Mouse (Mus musculus) CH12F3 (cell line): ENCODE measurements around the gene Rdh1.

Experiments used
- in situ Hi-C: fragments of 300-500 bp; cut with MboI; formaldehyde crosslinking; loops from 2 replicates; pipeline ENCODE4 v1.14.3; 2020; ENCODE audit warnings: low sequenced_read_pairs

Gene Rdh1

DNA sequence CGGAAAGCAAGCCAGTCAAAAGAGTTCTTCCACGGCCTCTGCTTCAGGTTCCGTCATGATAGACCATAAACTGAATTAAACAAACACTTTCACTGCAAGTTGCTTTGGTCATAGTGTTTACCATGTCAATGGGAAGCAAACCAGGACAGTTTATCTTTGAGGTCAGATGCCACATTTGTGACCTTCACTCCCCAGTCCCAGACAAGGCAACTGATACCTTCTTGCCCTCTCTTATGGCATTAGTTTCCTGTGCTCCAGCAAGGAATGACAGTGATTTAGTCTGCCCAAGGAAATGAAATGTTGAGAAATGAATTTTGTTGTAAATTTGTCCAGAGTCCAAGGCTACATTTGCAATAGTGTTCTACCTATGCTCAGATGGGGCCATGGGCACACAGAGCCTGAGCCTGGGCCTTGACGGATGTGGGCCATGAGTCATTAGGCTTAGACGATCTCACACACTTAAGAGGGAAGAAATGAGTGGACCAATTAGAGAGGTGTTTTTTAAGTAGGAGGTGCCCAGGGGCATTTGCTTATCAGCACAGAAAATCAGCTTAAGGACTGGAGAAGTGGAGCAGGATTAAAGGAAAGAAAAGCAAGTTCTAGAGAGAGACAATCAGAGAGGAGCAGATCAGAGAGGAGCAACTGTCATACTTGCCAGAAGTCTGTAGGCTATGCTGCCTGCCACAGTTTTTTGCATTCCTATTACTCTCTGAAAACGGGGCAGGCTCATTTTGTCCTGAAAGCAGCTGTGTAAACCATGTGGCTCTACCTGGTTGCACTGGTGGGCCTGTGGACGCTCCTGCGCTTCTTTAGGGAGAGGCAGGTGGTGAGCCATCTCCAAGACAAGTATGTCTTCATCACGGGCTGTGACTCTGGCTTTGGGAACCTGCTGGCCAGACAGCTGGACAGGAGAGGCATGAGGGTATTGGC, at the start of gene Rdh1, which contains the start of gene Rdh16f1:
TSS of gene Rdh1 (plus strand) at position 541 of the 930 bp plus-strand sequence.
TSS of gene Rdh16f1 (plus strand) at position 607 of the 930 bp plus-strand sequence.
- in situ Hi-C loops: no loop called here

DNA sequence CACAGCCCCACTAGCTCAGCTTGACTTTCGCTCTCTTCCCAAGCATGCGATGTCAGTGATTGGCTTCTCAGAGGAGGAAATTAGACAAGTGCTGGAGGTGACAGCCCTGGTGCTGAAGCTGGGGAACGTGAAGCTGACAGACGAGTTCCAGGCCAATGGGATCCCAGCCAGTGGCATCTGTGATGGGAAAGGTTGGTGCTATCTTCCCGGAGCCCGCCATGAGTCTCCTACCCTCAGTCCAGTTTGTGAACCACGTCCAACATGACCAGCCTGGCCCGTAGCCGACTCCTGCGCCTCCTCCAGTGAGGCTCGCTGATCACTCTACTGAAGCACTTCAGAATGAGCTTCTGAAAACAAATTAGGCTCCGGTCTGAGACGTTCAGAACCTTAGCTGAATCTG, 49.2 kb upstream of the Rdh1 start:
- in situ Hi-C loops: no loop called here

- in situ Hi-C loops: no loop called here
Measured at GRCm38 (mm10) chr10:127712736-127713135, 46.8 kb upstream of the Rdh1 start.

DNA sequence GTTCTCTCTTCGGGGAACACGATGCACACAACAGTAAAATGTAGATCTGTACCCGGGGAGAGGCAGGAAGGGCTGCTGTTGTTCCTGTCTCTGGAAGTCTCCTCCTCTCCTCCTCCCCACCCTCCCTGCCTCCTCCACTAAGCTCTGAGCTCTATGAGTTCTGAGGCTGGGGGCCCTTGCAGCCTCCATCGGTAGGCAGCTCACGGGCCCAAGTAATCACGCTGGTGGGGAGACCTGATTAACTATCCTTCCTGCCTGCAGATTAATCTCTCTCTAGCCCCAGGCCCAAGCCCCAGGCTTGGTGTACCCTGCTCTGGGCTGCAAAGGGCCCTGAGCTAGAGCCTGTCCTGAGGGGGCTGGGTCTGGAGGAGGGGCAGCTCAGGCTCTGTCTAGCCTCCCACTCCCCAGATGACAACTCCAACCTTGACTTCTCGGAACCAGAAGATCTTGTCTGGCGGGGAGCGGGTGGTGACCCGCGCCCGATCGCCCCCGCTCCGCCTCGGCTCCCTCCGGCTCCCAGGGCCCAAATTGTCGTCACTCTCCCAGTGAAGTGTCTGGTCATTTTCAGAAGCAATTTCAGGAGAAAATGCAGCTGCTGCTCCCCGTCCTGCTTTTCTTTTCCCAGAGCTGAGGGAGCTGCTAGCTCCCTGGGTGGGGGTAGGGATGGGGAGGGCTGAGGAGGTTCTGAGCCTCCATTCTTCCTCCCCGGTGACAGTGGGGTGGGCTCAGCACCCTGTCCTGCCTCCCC, 37.7 kb upstream of the Rdh1 start:
- in situ Hi-C loops: no loop called here

DNA sequence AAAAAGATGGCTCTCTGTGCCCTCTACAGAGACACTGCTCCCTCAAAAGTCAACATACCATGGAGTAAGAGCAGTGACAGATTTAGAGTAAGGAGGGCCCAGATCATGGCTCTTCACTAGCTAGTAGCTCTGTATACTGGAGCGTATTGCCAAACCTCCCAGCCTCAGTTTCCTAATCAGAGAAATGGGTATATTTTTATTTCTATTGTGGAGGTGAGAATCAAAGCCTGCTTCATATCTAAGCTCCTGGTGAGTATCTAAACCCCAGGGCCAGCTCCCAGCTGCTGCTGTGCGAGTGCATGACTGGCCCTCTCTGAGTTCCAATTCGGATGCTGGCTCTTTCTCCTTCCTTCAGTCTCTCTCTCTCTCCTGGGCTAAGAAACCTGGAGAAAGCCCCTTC, 35.3 kb upstream of the Rdh1 start, which contains the start of gene Tac2:
TSS of gene Tac2 (plus strand) at position 301 of the 400 bp plus-strand sequence.
- in situ Hi-C loops: no loop called here

DNA sequence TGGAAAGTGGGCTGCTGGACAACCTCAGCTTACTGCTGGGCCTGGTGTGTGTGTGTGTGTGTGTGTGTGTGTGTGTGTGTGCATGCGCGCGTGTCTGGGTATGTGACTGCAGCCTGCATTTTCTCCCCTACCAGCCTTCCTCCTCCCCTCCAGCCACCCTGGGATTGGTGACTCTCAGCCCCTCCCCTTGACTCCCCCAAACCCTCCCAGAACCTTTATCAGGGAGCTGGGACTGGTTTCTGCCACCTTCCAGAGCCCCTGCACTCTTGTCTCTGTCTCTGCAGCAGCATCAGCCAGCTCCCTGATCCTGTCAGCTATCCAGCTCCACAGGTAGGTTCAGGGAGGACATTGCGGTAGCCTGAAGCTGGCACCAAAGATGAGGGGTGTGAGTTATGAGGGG, 34.4 kb upstream of the Rdh1 start:
- in situ Hi-C loops: no loop called here

GRCm38 (mm10) chr10:127728437-127728836, 31.1 kb upstream of the Rdh1 start:
- in situ Hi-C loops: no loop called here

GRCm38 (mm10) chr10:127730285-127730932, 29.1 kb upstream of the Rdh1 start:
- in situ Hi-C loops: loop anchor here (10.0 kb wide), 1 partner anchor 46 kb away; no protein-coding TSS in a partner anchor

- in situ Hi-C loops: loop anchor here (10.0 kb wide), 1 partner anchor 46 kb away; no protein-coding TSS in a partner anchor
Measured at GRCm38 (mm10) chr10:127730933-127731310, 28.6 kb upstream of the Rdh1 start.

- in situ Hi-C loops: loop anchor here (10.0 kb wide), 1 partner anchor 47 kb away; no protein-coding TSS in a partner anchor
Measured at GRCm38 (mm10) chr10:127731397-127731796, 28.1 kb upstream of the Rdh1 start.

DNA sequence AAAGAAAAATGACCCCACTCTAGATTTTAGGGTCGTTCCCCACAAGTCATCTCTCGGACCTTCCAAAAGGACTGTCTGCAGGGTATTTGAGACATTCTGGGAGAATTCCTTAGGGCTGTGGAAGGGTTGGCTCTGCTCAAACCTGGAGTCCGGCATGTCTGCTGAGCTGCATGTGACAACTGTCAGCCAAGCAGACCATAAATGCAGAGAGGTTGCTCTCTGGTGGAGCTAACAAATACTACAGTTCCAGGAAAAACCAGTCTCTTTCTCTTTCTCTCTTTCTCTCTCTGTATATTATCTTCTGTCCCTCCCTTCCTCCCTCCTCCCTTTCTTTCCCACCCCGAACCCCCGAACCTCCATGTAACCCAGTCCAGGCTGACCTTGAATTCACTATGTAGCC, 25.1 kb upstream of the Rdh1 start:
- in situ Hi-C loops: loop anchor here (10.0 kb wide), 1 partner anchor 50 kb away; no protein-coding TSS in a partner anchor

DNA sequence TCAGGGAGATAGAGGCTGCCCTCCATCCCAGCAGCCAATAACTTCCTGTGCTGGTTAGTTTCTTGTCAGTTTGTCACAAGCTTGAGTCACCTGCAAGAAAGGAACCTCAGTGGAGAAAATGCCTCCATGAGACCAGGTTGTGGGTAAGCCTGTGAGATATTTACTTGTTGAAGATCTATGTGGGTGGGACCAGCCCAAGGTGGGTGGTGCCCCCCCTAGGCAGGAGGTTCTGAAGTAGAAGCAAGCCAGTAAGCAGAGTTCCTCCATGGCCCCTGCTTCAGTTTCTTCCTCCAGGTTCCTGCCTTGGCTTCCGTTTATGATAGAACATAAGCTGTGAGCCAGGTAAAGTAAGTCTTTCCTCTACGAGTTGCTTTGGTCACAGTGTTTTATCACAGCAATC, 23.3 kb upstream of the Rdh1 start:
- in situ Hi-C loops: loop anchor here (10.0 kb wide), 1 partner anchor 51 kb away; no protein-coding TSS in a partner anchor

DNA sequence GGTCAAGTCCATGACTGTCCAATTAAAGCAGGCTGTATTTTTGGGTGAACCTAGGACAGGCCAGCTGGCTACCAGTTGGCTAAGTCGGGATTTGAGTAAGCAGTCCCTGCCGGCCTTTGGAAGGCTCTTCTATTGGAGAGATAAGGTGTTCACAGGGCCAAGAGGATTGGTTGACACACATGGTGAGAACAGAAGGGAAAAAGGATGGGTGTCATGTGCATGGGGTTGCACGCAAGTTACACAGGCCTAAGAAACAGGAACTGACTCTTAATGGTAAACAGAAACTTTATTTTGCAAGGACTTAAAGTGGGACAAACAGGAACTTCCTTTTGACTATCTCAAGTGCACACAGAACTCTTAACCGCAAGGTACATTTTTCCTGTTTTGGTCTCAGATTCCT, 22.6 kb upstream of the Rdh1 start:
- in situ Hi-C loops: loop anchor here (10.0 kb wide), 1 partner anchor 52 kb away; no protein-coding TSS in a partner anchor

- in situ Hi-C loops: loop anchor here (10.0 kb wide), 1 partner anchor 53 kb away; no protein-coding TSS in a partner anchor
Measured at GRCm38 (mm10) chr10:127737552-127737951, 22.0 kb upstream of the Rdh1 start.

DNA sequence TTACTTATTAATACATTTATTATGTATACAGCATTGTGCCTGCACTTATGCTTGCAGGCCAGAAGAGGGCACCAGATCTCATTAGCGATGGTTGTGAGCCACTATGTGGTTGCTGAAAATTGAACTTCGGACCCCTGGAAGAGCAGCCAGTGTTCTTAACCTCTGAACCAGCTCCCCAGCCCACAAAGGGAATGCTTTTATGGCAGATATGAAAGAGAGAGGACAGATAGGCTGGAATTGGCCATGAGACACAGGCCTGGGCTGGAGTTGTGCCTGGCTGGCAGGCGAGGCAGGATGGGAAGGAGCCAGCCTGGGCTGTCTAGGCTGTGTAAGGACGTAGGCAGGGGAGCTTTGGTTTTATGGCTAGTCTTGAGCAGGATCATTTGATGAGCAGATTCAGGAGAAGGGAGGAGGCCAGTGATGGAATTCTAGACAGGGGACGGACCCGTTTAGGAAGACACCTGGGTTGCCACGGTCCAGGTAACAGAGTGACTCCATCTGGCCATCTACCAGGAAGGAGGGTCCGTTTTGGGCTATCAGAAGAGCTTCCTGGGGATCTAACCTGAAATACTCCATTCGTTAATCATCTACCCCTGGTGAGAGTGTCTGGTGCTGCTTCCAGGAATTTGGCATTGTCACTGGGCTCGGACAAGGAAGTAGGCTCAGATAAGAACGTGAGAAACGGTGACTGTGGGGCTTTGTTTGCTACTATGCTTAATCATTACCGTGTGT, 21.2 kb upstream of the Rdh1 start:
- in situ Hi-C loops: loop anchor here (10.0 kb wide), 1 partner anchor 54 kb away; no protein-coding TSS in a partner anchor

DNA sequence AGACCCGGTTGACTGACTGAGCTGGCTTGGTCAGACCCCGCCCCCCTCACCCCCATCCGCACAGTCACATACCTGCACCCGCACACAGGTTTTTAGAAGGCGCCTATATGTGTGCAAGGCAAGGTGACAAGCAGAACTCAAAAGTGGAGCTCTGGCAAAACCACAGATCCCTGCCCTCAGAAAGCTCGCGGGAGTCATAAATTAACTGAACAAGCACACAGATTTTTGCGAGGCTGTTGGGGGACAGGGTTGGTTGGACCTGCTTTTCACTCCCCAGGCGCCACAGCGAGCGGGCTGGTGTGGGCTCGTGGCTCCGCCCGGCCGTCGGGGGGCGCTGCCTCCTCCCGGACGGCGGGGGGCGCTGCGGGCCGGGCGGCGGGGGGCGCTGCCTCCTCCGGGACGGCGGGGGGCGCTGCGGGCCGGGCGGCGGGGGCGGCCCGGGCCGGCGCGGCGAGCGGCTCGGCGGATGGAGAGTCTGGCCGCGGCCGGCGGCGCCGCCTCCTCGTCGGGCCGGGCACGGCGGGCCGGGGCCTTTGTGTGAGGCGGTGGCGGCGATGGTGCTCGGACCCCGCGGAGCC, 20.3 kb upstream of the Rdh1 start, which contains the start of gene Zbtb39:
TSS of gene Zbtb39 (plus strand) at position 456 of the 578 bp plus-strand sequence.
- in situ Hi-C loops: loop anchor here (10.0 kb wide), 1 partner anchor 54 kb away; no protein-coding TSS in a partner anchor

- in situ Hi-C loops: loop anchor here (10.0 kb wide), 1 partner anchor 55 kb away; no protein-coding TSS in a partner anchor
Measured at GRCm38 (mm10) chr10:127739661-127740161, 19.8 kb upstream of the Rdh1 start.

GRCm38 (mm10) chr10:127744661-127745060, 14.9 kb upstream of the Rdh1 start:
- in situ Hi-C loops: no loop called here

DNA sequence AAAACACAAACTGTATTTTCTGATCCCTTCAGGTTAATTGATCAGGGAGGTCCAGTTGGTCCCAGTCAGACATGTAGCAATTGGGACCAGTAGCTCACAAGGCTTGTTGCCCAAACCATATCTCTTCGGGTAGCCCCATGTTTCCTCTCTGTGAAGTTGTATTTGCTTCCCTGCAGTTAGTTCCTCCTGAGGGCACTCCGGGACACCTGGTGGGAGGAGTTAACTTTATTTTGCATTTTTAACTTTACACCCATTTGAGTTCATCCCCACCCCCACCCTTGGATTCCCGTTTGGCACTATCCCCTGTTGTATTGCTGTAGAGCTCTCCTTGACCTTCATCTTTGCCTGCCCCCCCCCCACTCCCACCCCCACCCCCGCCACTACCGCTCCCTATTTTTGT, 13.6 kb upstream of the Rdh1 start:
- in situ Hi-C loops: no loop called here
